Mouse (Mus musculus) MEL (cell line): ENCODE results near the gene Magi3. TPM values are rescaled to one million over a fixed set of nuclear protein-coding genes. Genes with fewer than 3 reads are reported as not detected.
A peak's percentile ranks its signal among the peaks of the same experiment; 100 is the strongest.

Experiments
- DNase-seq: peaks from one replicate; pipeline ENCODE4 v3.0.0; 2011; ENCODE audit warnings: low read depth, low spot score
- H3K27ac ChIP-seq: 2 replicates; pipeline ENCODE4 v1.5.1; 2012; ENCODE audit warnings: low read depth, mild to moderate bottlenecking, control low read depth, low read length, moderate library complexity; ENCODE audit not compliant: control insufficient read depth
- H3K27me3 ChIP-seq, 2 experiments: fragments of 150-350 bp in 1 of 2; sonication (generic) in 1 of 2; 2 replicates each; pipeline ENCODE4 v1.6.1; 2012; ENCODE audit warnings: low read length in 2 of 2, mild to moderate bottlenecking in 2 of 2, improper control_type of control experiment in 1 of 2, moderate library complexity in 1 of 2; ENCODE audit not compliant: insufficient read depth in 2 of 2, control insufficient read depth in 1 of 2
- H3K36me3 ChIP-seq, 2 experiments: 2 replicates each; pipeline ENCODE4 v1.6.1; 2012 to 2014; ENCODE audit warnings: low read length in 2 of 2, improper control_type of control experiment in 1 of 2, inconsistent platforms in 1 of 2, mild to moderate bottlenecking in 1 of 2; ENCODE audit not compliant: insufficient read depth in 2 of 2, control insufficient read depth in 1 of 2
- H3K4me1 ChIP-seq, 2 experiments: fragments of 150-350 bp in 1 of 2; sonication (generic) in 1 of 2; 2 replicates each; pipeline ENCODE4 v1.6.1; 2012; ENCODE audit warnings: low read length in 2 of 2, improper control_type of control experiment in 1 of 2, mild to moderate bottlenecking in 1 of 2; ENCODE audit not compliant: insufficient read depth in 2 of 2, control insufficient read depth in 1 of 2
- H3K4me3 ChIP-seq, 2 experiments: fragments of 150-350 bp in 1 of 2; sonication (generic) in 1 of 2; 2 replicates each; pipeline ENCODE4 v1.5.1; 2012; ENCODE audit warnings: low read depth in 2 of 2, low read length in 2 of 2, mild to moderate bottlenecking in 2 of 2, moderate library complexity in 2 of 2, control low read depth in 1 of 2, improper control_type of control experiment in 1 of 2; ENCODE audit not compliant: control insufficient read depth in 1 of 2, insufficient read depth in 1 of 2
- H3K79me2 ChIP-seq: 2 replicates; pipeline ENCODE4 v1.6.1; 2012; ENCODE audit warnings: mild to moderate bottlenecking, low read length, moderate library complexity; ENCODE audit not compliant: control insufficient read depth, poor library complexity, insufficient read depth
- H3K9ac ChIP-seq: 2 replicates; pipeline ENCODE4 v1.6.1; 2012; ENCODE audit warnings: low read depth, mild to moderate bottlenecking, control low read depth, low read length, moderate library complexity; ENCODE audit not compliant: control insufficient read depth, poor library complexity, severe bottlenecking
- H3K9me3 ChIP-seq: fragments of 150-350 bp; sonication (generic); replicated peaks from 2 replicates; pipeline ENCODE4 v1.6.1; 2012; ENCODE audit warnings: mild to moderate bottlenecking, low read length, improper control_type of control experiment, moderate library complexity; ENCODE audit not compliant: insufficient read depth
- BHLHE40 ChIP-seq: IDR thresholded peaks from 2 replicates; pipeline ENCODE4 v1.6.1; 2012; ENCODE audit warnings: low read depth, mild to moderate bottlenecking, inconsistent platforms, low read length, improper control_type of control experiment, borderline replicate concordance
- CHD1 ChIP-seq: IDR thresholded peaks from 2 replicates; pipeline ENCODE4 v1.6.1; 2012; ENCODE audit warnings: low read depth, mild to moderate bottlenecking, inconsistent platforms, low read length, improper control_type of control experiment
- CTCF ChIP-seq, 3 experiments: IDR thresholded peaks in 2 of 3; conservative IDR thresholded peaks in 1 of 3; 2 replicates each; pipeline ENCODE4 v1.5.1; 2011 to 2012; ENCODE audit warnings: low read length in 3 of 3, low read depth in 2 of 3, mild to moderate bottlenecking in 2 of 3, improper control_type of control experiment in 1 of 3, inconsistent platforms in 1 of 3, mixed read lengths in 1 of 3, moderate library complexity in 1 of 3; ENCODE audit not compliant: control insufficient read depth in 1 of 3, insufficient read depth in 1 of 3, poor library complexity in 1 of 3, severe bottlenecking in 1 of 3
- ELF1 ChIP-seq: IDR thresholded peaks from 2 replicates; pipeline ENCODE4 v1.6.1; 2014; ENCODE audit warnings: low read depth, mild to moderate bottlenecking, inconsistent platforms, low read length, improper control_type of control experiment, moderate library complexity
- ETS1 ChIP-seq: IDR thresholded peaks from 2 replicates; pipeline ENCODE4 v1.6.1; 2012; ENCODE audit warnings: low read depth, mild to moderate bottlenecking, inconsistent platforms, low read length, improper control_type of control experiment, moderate library complexity
- JUND ChIP-seq: IDR thresholded peaks from 2 replicates; pipeline ENCODE4 v1.6.1; 2011; ENCODE audit warnings: low read depth, mild to moderate bottlenecking, improper control_type of control experiment, low read length
- KAT2A ChIP-seq: conservative IDR thresholded peaks from 2 replicates; pipeline ENCODE4 v1.6.1; 2012; ENCODE audit warnings: low read depth, low read length, improper control_type of control experiment, inconsistent platforms
- MAFK ChIP-seq: IDR thresholded peaks from 2 replicates; pipeline ENCODE4 v1.6.1; 2011; ENCODE audit warnings: low read depth, mild to moderate bottlenecking, low read length, improper control_type of control experiment, borderline replicate concordance
- MXI1 ChIP-seq: IDR thresholded peaks from 2 replicates; pipeline ENCODE4 v1.6.1; 2011; ENCODE audit warnings: mild to moderate bottlenecking, low read depth, low read length, improper control_type of control experiment
- MYC ChIP-seq: IDR thresholded peaks from 2 replicates; pipeline ENCODE4 v1.6.1; 2011; ENCODE audit warnings: low read depth, mild to moderate bottlenecking, low read length, improper control_type of control experiment, moderate library complexity
- POLR2A ChIP-seq, 2 experiments: IDR thresholded peaks; 2 replicates each; pipeline ENCODE4 v1.6.1; 2011 to 2012; ENCODE audit warnings: low read length in 2 of 2, mild to moderate bottlenecking in 2 of 2, control low read depth in 1 of 2, improper control_type of control experiment in 1 of 2, low read depth in 1 of 2, moderate library complexity in 1 of 2; ENCODE audit not compliant: control insufficient read depth in 1 of 2, insufficient read depth in 1 of 2, poor library complexity in 1 of 2
- POLR2AphosphoS5 ChIP-seq: IDR thresholded peaks from 2 replicates; pipeline ENCODE4 v1.6.1; 2012; ENCODE audit warnings: low read depth, borderline replicate concordance, mild to moderate bottlenecking, inconsistent platforms, low read length, moderate library complexity, mixed read lengths
- RAD21 ChIP-seq: IDR thresholded peaks from 2 replicates; pipeline ENCODE4 v1.6.1; 2011; ENCODE audit warnings: mild to moderate bottlenecking, low read depth, low read length, improper control_type of control experiment
- SMC3 ChIP-seq: IDR thresholded peaks from 2 replicates; pipeline ENCODE4 v1.6.1; 2011; ENCODE audit warnings: low read depth, low read length, improper control_type of control experiment
- TCF12 ChIP-seq: IDR thresholded peaks from 2 replicates; pipeline ENCODE4 v1.6.1; 2014; ENCODE audit warnings: low read depth, mild to moderate bottlenecking, inconsistent platforms, low read length, improper control_type of control experiment, moderate library complexity
- ZC3H11A ChIP-seq: IDR thresholded peaks from 2 replicates; pipeline ENCODE4 v1.6.1; 2012; ENCODE audit warnings: low read depth, mild to moderate bottlenecking, inconsistent platforms, low read length, improper control_type of control experiment
- polyA plus RNA-seq, 2 experiments: library from polyadenylated mRNA; stranded (reverse) in 1 of 2; unstranded in 1 of 2; fragments of >175 nt in 1 of 2; fragments of >200 nt in 1 of 2; gene quantifications; 2 replicates each; pipeline versions ENCODE4 v1.2.1 to v1.2.4; 2012; ENCODE audit warnings: low replicate concordance in 2 of 2, low read depth in 1 of 2; ENCODE audit not compliant: insufficient read length in 2 of 2, insufficient read depth in 1 of 2, missing spikeins in 1 of 2
- total RNA-seq: library from RNA; depleted of rRNA; stranded (reverse); fragments of 300-350 nt; gene quantifications from 2 replicates; pipeline ENCODE4 v1.2.3, GENCODE M21; 2012

Gene Magi3
- total and polyA plus RNA-seq, 3 experiments, result 0.04 to 0.18 TPM; not detected in 1

DNA sequence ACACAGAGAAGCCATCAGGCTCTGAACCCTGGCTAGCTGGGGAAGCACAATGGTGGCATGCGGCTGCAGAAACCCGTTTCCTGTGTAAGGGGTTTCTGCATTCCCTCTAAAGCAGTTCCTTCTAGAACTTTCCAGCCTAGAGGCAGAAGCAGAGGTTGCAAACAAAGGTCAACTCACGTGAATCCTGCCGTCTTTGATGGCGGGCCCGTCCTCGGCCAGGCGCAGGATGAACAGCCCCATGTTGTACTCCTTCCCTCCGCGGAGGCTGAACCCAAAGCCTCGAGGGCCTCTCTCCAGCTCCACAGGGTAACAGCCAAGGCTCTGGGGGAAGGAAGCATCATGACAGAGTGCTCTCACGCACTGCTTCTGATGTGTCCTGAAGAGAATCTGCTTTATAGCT lies 200.1 kb downstream of the Magi3 start:
- Histone ChIP-seq H3K9me3 (no peaks in the 10 kb centered on the region), H3K36me3 (no peaks in the 10 kb centered on the region), H3K27ac (no peak overlapping the region), H3K9ac (no peak overlapping the region), H3K79me2 (no peaks in the 10 kb centered on the region), H3K4me3 (no peak overlapping the region), H3K4me1 (no peaks in the 10 kb centered on the region), H3K27me3 (no peaks in the 10 kb centered on the region)
- no peak for TF ChIP-seq CTCF (IDR thresholded peaks at IDR 0.05 in 2 of 3, conservative IDR thresholded peaks at IDR 0.05 in 1 of 3; ENCODE audit: control insufficient read depth in 1 of 3, insufficient read depth in 1 of 3, low read depth in 2 of 3, low read length in 3 of 3, poor library complexity in 1 of 3, severe bottlenecking in 1 of 3)
- no peak for TF ChIP-seq JUND
- no peak for TF ChIP-seq MXI1
- no peak for TF ChIP-seq POLR2AphosphoS5
- no peak for TF ChIP-seq CHD1
- TF ChIP-seq BHLHE40, result no peak
- no peak for TF ChIP-seq POLR2A (IDR thresholded peaks at IDR 0.05; ENCODE audit: control insufficient read depth in 1 of 2, insufficient read depth in 1 of 2, low read depth in 1 of 2, low read length in 2 of 2, poor library complexity in 1 of 2)
- no peak for TF ChIP-seq ETS1
- TF ChIP-seq KAT2A, result no peak
- TF ChIP-seq TCF12, result no peak
- no peak for TF ChIP-seq ELF1
- no peak for TF ChIP-seq MYC
- no peak for DNase-seq

DNA sequence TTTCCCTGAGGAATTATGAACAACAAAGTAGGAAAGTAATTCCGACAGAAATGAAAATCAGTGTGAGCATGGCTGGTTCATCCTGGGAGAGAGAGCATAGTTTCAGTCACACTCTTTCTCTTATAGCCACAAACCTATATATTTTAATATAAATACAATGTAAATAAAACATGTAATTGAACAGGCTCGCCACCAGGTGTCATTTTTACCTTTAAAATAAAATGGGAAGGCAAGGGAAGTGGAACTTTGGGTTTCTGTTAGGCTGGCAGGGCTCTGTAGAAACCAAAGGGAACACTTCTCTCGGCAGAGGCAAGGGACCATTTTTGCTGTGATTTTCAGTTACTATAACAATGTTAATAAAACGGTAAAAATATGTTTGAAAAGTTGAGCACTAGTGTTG lies 200.7 kb downstream of the Magi3 start:
- Histone ChIP-seq H3K27ac (no peak overlapping the region), H3K27me3 (no peaks in the 10 kb centered on the region), H3K79me2 (no peaks in the 10 kb centered on the region), H3K4me3 (no peak overlapping the region), H3K4me1 (no peaks in the 10 kb centered on the region), H3K9ac (no peak overlapping the region), H3K36me3 (no peaks in the 10 kb centered on the region), H3K9me3 (no peaks in the 10 kb centered on the region)
- DNase-seq, result peak; percentile 35
- peak; percentile 63 for TF ChIP-seq RAD21
- no peak for TF ChIP-seq MAFK
- peak; percentile 24 for TF ChIP-seq ZC3H11A
- TF ChIP-seq MXI1, result no peak
- TF ChIP-seq CTCF (IDR thresholded peaks at IDR 0.05 in 2 of 3, conservative IDR thresholded peaks at IDR 0.05 in 1 of 3; ENCODE audit: control insufficient read depth in 1 of 3, insufficient read depth in 1 of 3, low read depth in 2 of 3, low read length in 3 of 3, poor library complexity in 1 of 3, severe bottlenecking in 1 of 3), result peak in 1 of 3 experiments; percentile 50; a peak in 2 of 6 replicates
- TF ChIP-seq SMC3, result peak; percentile 60
